In genomic region chr2:12729251-12729650, GRCm38 (mm10) we compare ENCODE assay signal across 27 mouse cellular contexts.
"Had no signal": no experiment of that assay in that cellular context is flagged by ENCODE, and none has a peak within 500 bp of the region (broad histone marks: within the 10 kb centered on the region; RNA-seq: fewer than 3 reads in every experiment).

No protein-coding gene starts in this region.

- H3K27ac ChIP-seq: limb, embryonic 10.5 days; limb, embryonic 12.5 days; limb, embryonic 13.5 days; limb, embryonic 15.5 days; liver, embryonic 12.5 days; liver, embryonic 13.5 days; liver, embryonic 14.5 days; liver, embryonic 15.5 days; lung, embryonic 15.5 days; macrophage; midbrain, embryonic 10.5 days; midbrain, embryonic 12.5 days; midbrain, embryonic 13.5 days; midbrain, embryonic 15.5 days had no signal

- DNase-seq: left cerebral cortex, postnatal 4 days; liver; liver, embryonic 13.5 days; liver, postnatal 0 days; lung, adult 18-20 months; lung, adult 2 months; lung, embryonic 14.5 days; lung, postnatal 10 days; lung, postnatal 14 days; lung, postnatal 36 days; lung, postnatal 4 days; midbrain, embryonic 14.5 days had no signal

- H3K4me3 ChIP-seq: limb, embryonic 10.5 days; limb, embryonic 12.5 days; limb, embryonic 13.5 days; limb, embryonic 15.5 days; liver, embryonic 12.5 days; liver, embryonic 13.5 days; liver, embryonic 15.5 days; lung, embryonic 15.5 days; megakaryocyte, embryonic 14.5 days; midbrain, embryonic 10.5 days; midbrain, embryonic 12.5 days; midbrain, embryonic 13.5 days; midbrain, embryonic 15.5 days; myocyte had no signal
